Mouse (Mus musculus) CD8-positive naive resting alpha-beta T cell, adult 2 months (primary cell): ENCODE data around the gene Gnmt.

Source experiments
- DNase-seq, 2 experiments: peaks; one replicate each; pipeline ENCODE4 v3.0.0; 2022; ENCODE audit warnings: low read depth in 2 of 2, low spot score in 2 of 2

Gnmt gene

DNA sequence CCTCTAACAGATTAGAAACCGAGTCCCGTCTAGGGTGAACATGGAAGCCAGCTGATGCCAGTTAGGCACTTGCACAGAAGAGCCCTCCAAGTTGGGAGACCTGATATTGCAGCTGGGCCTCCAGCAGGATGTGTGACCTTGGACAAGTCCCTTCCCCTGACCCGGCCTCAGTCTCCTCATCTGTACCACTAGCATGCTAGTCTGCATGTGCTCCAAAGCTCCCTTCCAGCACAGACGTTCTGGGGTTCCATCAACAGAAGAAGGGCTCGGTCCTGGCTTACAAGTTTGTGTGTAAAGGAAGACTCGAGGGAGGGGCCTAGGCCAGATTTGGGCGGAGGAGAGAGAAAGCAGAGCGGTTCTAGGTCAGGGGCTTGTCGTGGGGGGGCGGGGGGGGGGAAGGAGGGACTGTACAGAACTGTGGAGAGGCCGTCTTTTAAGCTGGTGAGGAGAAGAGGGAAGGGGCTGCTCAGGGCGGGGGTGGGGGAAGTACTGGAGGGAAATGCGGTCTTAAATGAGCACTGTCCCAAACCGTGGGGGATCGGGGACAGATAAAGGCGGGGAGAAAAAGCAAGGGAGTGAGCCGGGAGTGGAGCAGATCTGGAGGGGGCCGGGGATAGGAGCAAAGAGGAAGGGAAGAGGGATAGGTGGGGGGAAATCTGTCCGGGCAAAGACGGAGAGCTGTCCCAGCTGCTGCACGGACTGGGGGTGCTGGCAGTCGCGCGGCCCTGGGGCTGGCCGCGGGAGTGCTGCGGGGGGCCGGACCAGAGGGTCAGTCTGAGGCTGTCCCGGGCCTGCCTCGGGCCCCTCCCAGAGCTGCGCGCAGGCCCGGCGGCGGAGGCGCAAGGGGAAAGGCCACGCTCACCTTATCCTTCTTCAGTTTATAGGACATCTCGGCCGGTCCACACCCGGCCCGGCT, 24.7 kb downstream of the Gnmt start:
- no peak for DNase-seq

DNA sequence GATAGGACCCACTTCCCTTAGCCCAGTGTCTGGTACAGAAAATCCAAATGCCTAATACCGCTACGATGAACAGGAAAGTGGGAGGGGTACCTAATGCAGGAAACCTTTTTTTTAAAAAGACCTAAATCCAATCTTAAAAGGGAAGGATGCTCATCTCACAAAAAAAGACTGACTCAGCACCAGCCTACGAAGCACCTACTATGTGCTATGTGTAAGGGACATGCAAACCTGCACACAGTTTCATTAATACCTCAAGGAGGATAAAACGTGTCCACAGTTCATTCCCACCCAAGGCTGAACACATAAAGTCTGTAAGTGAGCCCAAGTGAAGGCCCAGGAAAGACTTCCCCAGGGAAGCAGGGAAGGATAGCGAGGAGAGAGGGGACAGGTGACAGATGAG, 26.5 kb downstream of the Gnmt start:
- no peak for DNase-seq

DNA sequence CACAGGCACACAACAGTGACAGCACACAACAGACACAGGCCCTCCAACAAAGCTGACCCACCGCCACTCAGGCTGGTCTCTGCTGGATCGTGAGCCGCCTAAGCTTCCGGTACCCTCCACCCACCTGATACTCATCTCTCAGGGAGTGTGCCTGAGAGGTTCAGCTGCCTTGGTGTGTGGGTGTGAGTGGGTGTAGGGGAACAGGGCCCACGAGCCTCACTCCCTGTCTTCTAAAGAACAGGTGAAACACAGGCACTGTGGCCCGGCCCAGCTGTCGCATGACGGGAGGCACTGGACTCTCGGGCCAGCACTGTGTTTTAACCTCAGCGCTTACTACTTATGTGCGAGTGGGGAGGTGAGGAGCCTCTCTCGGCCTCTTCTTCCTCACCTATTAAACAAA, 26.9 kb downstream of the Gnmt start:
- no peak for DNase-seq

DNA sequence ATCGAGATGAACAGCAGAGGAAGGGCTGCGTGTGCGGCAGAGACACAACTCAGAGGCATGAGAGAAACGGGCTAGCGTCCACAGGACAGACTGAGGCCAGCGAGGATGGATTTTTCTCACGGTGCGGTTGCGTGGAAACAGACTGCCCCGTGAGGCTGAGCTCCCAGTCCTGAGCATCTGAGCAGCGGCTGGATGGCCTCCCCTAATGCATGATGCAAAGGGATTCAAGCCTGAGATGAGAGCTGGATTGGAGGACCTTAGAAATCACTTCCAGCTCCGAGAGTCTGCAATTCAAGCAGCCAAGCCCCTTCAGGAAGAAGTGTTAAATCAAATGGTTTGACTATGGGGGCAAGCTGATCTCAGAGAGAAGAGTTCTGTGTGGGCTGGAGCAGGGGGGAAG, 27.5 kb downstream of the Gnmt start:
- DNase-seq: no peak

DNA sequence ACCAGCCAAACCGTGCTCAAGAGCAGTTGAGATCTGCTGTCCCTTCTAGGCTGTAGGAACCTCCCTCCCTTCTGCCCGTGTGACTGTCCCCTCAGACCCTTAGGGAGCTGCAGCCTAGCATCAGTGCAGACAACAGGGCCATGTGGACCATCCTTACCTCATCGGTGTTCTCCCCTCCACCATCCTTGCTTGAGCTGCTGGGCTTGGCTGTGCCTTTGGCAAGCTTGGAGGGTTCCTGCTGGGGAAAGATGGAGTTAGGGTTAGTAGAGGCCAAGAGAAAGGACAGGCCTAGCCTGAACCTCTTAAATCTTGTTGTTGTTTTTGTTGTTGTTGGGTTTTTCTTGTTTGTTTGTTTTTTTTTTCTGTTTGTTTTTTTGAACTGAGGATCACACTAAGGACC, 29.1 kb downstream of the Gnmt start:
- DNase-seq: no peak

DNA sequence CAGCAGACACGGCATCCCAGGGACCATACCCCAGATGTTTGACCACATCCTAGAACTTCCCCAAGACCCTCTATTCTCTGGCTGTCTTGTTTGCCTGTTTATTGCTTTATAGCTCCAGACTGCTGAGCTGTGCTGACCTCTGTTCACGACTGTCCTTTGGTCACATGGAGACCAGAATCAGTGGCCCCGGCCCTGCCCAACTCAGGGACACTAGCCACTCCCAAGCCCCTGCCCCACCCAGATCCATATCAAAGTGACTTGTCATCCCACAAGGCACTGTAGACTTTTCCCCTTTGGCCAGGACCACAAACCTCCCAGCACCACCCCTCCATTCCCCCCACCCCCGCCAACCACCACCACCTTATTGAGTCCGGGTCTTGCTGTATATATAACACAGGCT, 29.7 kb downstream of the Gnmt start:
- DNase-seq: no peak

DNA sequence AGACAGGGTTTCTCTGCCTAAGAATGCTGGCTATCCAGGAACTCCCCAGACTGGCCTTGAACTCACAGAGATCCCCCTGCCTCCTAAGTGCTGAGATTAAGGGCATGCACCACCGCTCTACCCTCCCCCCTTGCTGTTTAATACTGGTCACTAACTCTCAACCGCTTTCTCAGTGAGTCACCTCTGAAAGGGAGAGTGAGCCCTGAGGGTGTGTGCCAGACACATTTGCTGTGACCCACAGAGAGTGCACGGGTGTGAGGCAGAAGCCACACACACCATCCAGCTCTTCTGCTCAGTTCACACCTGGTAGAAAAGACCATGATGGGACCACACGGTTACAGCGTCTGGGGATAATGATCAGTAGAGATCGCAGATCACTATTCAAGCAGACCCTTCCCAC, 30.5 kb downstream of the Gnmt start:
- no peak for DNase-seq

DNA sequence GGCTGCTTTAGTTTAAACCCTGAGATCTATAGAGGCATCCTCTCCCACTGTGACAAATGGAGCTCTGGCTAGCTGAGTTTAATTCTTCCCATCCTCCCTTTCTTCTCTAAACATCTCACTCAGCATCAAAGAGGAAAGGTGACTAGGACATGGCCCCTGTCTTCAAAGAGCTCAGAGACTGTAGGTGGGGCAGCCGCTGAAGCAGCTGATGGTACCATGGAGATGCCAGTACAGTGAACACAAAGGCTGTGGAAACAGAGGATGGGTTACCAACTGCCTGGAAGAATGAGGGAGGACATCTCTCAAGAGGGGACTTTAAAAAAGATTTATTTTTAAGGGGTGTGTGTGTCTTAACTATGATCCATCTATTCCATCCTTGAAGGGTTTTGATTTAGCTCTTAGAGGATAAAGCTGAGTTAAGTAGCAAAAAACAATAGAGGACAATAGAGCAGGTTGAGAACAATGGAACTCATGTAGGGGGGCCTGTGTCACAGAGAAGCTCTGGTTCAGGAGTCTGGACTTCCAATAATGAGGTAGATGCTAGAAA, 34.4 kb downstream of the Gnmt start:
- no peak for DNase-seq

DNA sequence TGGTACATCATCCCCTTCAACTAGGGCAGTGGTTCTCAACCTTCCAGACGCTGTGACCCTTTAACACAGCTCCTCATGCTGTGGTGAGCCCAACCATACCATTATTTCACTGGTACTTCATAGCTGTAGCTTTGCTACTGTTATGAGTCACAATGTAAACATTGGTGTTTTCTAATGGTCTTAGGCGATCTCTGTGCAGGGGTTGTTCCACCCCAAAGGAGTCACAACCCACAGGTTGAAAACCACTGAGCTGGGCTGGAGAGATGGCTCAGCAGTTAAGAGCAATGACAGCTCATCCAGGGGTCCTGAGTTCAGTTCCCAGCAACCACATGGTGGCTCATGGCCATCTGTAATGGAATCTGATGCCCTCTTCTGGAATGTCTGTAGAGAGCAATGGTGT, 37.6 kb downstream of the Gnmt start:
- DNase-seq: no peak

DNA sequence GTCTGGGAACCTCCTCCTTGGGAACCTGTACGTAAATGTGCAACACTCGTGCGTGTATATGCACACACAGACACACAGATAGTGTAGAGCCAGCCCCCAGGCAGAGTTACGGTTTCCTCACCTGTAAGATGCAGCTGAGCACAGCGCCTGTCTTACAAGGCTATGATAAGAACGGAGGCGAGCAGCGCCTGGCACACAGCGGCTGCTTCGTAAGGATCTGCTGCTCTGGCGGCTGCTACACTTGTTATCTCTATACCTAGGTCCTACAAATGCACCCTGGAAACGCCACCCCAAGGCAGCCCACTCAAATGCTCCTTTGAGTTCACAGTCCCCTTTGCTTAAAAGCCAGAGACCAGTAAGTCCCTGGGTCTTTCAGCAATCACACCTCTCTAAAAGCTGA, 38.3 kb downstream of the Gnmt start:
- no peak for DNase-seq

DNA sequence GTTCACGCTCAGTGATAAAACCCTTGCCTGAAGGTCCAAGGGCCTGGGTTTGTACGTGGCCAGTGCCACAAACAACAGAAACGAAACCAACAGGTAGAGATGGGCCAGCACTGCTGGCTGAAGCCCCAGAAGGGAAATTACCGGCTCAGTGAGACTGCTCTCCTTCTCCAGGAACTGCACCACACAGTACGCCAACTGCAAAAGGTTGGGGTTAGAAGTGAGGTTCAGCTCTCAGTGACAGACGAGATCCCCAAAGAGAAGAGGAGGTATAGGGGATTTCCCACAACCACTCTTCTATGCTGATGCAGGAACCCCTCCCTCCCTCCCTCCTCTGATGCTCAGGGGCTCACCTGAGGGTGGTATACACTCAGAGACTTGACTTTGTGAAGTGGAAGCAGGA, 43.1 kb downstream of the Gnmt start:
- no peak for DNase-seq

DNA sequence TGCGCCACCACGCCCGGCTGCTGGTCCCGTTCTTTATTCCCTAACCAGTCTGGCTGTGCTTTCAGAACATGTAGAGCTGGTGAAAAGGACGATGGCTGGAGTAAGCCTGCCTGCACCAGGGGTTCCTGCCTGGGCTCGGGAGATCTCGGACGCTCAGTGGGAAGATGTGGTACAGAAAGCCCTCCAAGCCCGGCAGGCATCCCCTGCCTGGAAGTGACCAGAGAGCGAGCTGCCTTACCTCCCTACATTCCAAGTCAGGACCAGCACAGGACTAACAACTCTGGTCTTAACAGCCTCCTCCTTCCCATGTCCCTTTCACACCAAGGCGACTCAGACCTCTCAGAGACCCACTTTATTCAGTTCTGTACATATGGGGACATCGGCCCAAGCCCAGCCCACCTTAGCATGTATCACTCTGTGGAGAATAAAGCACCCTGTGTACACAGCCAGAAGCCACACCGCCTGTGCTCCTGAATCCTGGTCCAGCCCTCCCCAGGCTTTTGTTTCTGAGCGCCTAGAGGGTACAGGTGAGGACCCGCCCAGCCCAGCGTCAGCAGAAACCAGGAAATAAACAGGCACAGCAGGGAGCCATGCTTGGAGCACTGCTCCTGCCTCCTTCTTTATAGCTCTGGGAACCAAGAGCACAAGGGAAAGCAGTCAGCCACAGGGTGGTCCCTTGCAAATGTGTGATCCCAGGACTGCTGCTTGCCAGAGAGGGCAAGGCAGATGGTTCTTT, 46.1 kb downstream of the Gnmt start:
- DNase-seq: no peak

DNA sequence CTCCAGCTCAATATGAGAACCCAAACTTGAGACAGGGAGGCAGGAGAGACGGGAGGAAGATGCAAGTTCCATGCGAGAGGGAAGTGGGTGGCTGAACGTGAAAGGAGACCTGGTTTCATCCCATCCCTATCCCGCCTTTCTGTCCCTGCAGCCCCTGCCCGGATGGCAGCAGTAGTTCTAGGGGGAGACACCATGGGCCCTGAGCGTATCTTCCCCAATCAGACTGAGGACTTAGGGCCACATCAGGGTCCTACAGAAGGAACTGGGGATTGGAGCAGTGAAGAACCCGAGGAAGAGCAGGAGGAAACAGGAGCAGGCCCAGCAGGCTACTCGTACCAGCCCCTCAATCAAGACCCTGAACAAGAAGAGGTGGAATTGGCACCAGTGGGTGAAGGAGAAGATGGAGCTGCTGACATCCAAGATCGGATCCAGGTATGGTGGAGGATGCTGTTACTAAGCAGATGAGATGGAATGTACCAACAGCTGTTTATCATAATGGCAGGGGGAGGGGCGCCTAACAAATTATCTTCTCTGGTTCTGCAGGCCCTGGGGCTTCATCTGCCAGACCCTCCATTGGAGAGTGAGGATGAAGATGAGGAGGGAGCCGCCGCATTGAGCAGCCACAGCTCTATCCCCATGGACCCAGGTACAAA, 47.4 kb downstream of the Gnmt start:
- no peak for DNase-seq

DNA sequence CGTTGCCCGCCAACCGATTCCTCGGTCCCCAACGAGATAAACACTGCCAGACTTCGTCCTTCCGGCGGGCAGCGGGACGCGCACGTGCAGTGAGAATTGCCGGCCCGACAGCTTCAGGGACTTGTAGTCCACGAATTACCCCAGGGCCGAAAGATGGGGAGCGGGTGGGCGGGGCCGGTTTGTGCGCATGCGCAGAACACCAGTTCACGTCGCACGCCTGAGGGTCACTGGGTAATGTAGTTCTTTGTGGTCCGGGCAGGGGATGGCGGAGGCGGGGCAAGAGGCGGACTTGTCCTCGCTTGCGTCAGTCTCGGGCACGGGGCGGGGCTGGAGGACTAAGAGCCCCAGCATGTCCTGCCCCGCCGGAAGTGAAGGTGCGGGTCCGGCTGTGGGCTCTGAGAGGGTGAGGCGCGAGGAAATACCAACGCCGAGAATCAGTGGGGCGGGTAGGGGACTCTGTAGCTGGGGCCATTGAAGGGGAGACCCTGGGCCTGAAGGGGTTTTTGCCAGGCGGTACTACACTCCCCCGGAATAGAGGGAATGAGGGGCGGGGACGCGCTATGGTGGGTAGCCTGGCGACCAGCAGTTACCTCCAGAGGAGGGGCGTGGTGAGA, 48.1 kb downstream of the Gnmt start, which contains the start of gene Klhdc3:
TSS of gene Klhdc3 (minus strand) at position 155 of the 614 bp plus-strand sequence.
- DNase-seq: peak; percentile 93 to 94

DNA sequence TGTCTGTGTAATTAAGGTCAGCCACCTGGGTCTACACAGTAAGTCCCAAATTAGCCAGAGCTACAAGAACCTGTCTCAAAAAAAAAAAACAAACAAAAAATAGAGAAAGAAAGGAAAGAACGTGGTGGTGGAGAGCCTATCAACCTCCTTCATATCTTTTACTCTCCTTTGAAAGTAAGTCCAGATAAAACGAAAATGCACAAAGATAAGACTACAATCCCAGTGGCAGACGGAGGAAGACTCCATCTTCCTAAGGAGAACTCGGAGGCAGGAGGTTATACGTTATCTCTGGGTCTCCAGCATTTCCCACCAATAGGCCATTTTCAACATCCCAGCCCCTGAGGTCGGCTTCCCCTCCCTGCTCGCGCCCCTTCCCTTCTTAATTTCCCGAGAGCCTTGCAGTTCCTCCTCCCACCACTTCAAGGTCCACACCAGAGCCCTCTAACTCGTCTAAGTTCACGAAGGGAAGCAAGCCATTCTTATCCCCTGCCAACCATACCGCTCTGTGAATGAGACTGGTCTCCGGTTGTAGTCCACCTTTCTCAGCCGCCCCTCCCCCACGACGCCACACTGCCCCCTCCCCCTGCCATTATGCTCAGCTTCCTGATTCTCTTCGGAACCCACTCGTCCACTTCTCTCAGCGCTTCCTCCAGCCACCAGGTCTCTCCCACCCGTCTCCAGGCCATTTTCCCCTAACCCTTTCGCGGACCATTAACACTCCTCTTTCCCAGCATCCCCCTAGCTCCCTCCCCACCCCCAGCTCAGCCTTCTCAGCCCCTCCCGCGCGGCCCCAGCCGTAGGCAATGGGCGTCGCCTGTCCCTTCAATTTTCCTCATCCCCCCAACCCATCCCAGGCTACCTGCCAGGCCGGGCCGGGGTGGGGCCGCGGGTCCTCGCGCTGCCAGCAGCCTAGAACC, 48.9 kb downstream of the Gnmt start:
- no peak for DNase-seq

DNA sequence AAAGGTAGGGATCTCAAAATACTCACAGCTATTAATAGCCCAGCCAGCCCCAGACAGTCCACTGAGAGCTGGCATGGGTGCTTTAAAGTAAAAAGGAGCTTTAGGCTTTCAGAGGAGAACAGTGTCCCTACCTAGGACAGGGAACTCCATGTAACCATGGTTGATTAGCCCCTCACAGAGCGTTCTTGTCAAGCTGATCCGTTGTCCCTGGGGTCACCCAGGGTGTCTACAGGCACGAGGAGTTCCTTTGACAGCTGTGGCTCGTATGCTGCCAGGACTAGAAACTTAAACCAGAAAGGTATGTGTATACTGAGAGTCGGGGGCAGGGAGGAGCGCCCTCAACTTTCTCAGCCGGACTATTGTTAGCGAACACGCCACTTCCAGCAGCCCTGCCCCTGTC, 50.1 kb downstream of the Gnmt start:
- DNase-seq: no peak

DNA sequence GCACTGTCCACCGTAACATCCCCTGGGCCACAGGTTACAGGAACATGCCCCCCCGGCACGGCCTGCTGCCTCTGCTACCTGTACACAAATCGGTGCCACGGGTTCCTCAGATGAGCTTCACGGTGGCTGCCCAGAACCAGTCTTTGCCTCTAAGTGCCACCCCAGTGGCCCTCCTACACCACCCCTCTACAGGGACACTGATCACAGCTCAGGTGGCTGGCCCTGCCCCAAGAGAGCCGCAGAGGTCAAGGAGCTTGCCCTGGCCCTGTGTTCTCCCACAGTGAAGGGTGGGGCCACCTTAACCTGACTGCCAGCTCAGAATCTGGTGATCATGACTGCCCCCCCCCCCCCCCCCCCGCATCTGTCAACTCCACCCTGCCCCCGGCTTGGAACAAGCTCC, 50.6 kb downstream of the Gnmt start, which contains the start of gene Mea1:
TSS of gene Mea1 (plus strand) at position 378 of the 400 bp plus-strand sequence.
- DNase-seq: no peak
